Mouse (Mus musculus) midbrain, postnatal 0 days (tissue): ENCODE data around the gene Ikbke. TPM values are rescaled to one million over a fixed set of nuclear protein-coding genes. Genes with fewer than 3 reads are reported as not detected.

Source experiments
- ATAC-seq: fragments of 200-750 bp; cut with Nextera tagmentation; 2 replicates; pipeline ENCODE4 v1.8.0; 2017; ENCODE audit warnings: moderate number of reproducible peaks, mild to moderate bottlenecking, moderate TSS enrichment, moderate library complexity; ENCODE audit not compliant: low FRiP score
- DNase-seq: peaks from one replicate; pipeline ENCODE4 v3.0.0-alpha.2; 2015; ENCODE audit warnings: low spot score
- H3K27ac ChIP-seq: fragments of 300-500 bp; sonication (generic); 2 replicates; pipeline ENCODE4 v1.5.1; 2014; ENCODE audit warnings: low read depth, mild to moderate bottlenecking, low read length, mixed read lengths
- H3K27me3 ChIP-seq: fragments of 300-500 bp; sonication (generic); 2 replicates; pipeline ENCODE4 v1.6.1; 2014; ENCODE audit warnings: low read length, control low read depth, mixed read lengths; ENCODE audit not compliant: insufficient read depth
- H3K36me3 ChIP-seq: fragments of 300-500 bp; sonication (generic); 2 replicates; pipeline ENCODE4 v1.6.1; 2014; ENCODE audit warnings: low read length, control low read depth, mixed read lengths; ENCODE audit not compliant: insufficient read depth
- H3K4me1 ChIP-seq: fragments of 300-500 bp; sonication (generic); 2 replicates; pipeline ENCODE4 v1.6.1; 2014; ENCODE audit warnings: mild to moderate bottlenecking, control low read depth, antibody characterized with exemption, low read length, mixed read lengths; ENCODE audit not compliant: insufficient read depth
- H3K4me2 ChIP-seq: fragments of 300-500 bp; sonication (generic); 2 replicates; pipeline ENCODE4 v1.6.1; 2014; ENCODE audit warnings: low read depth, mild to moderate bottlenecking, low read length, mixed read lengths; ENCODE audit not compliant: poor library complexity, severe bottlenecking
- H3K4me3 ChIP-seq: fragments of 300-500 bp; sonication (generic); 2 replicates; pipeline ENCODE4 v1.5.1; 2014; ENCODE audit warnings: low read depth, mild to moderate bottlenecking, low read length, moderate library complexity
- H3K9ac ChIP-seq: fragments of 300-500 bp; sonication (generic); replicated peaks from 2 replicates; pipeline ENCODE4 v1.6.1; 2014; ENCODE audit warnings: mild to moderate bottlenecking, low read length, moderate library complexity, mixed read lengths; ENCODE audit not compliant: poor library complexity, severe bottlenecking
- H3K9me3 ChIP-seq: fragments of 300-500 bp; sonication (generic); 2 replicates; pipeline ENCODE4 v1.6.1; 2016; ENCODE audit warnings: low read length, control low read depth
- CTCF ChIP-seq: IDR thresholded peaks from 2 replicates; pipeline ENCODE4 v1.5.1; 2016; ENCODE audit warnings: antibody characterized with exemption, mild to moderate bottlenecking
- WGBS: fragments of 180-500 bp; shearing (Covaris S2); extraction: QIAGEN DNeasy Blood & Tissue Kit; methylation state at CpG from one replicate; pipeline ENCODE4 v1.1.7; 2014; 5-methylcytosine and 5-hydroxymethylcytosine counted together
- polyA plus RNA-seq: library from polyadenylated mRNA; unstranded; fragments of >200 nt; fragmentation: Nextera tagmentation; extraction: Ambion mirVana; gene quantifications from 2 replicates; pipeline ENCODE4 v1.2.1, GENCODE M21; 2015
- total RNA-seq: library from RNA; depleted of rRNA; stranded (reverse); fragments of >200 nt; gene quantifications from 2 replicates; pipeline ENCODE4 v1.2.3, GENCODE M21; 2014

The Ikbke gene
- total and polyA plus RNA-seq, 2 experiments from 2014 or later: 0.67 to 5.3 TPM

DNA sequence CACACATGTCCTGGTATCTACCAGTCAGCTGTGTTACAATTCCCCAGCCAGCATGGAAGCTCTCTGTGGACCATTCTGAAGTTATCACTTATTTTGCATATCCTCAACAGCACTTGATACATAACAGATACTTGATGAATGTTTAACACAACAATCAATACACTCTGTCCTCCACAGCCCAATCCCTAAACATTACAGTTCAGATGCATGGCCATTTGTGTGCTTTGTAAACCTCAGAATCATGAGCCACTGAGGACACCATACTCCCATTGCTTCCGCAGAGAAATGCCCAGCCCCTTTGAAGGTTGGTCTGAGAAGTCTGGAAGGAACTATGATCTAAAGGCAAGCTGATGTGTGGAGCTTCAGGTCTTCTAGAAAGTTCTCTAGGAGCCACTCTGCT lies 67.8 kb downstream of the Ikbke start:
- Histone ChIP-seq H3K4me2 (no peak overlapping the region), H3K4me1 (no peaks in the 10 kb centered on the region), H3K27ac (no peak overlapping the region), H3K36me3 (no peaks in the 10 kb centered on the region), H3K4me3 (no peak overlapping the region), H3K27me3 (no peaks in the 10 kb centered on the region), H3K9ac (no peak overlapping the region), H3K9me3 (no peaks in the 10 kb centered on the region)
- DNase-seq (no peak), ATAC-seq (no peak)
- no peak for TF ChIP-seq CTCF
- 89% methylated on average over 1 of the region's 1 CpGs for WGBS

DNA sequence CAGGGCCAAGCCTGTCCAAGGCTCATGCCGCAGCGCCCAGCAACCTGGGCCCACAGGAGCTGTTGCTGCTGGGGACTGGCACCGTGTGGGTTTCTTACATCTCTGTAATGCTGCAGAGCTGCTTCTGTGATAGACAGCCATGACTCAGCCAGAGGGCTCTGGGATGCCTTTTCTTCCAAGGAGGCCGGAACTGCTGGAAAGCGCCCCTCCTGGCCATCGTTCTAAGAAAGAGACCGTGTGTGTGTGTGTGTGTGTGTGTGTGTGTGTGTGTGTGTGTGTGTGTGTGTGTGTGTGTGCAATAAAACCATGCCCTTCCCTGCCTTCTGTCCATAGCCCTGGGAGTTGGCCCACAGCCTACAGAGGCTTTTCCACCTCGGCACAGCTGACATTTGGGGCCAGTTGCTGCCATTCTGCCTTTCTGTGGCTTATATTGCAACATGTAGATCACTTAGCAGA lies 69.4 kb downstream of the Ikbke start:
- H3K9ac ChIP-seq: no peak overlapping the region
- H3K27me3 ChIP-seq: no peaks in the 10 kb centered on the region
- DNase-seq (peak; percentile 76), ATAC-seq (peak; percentile 62)
- WGBS: 66% methylated on average over 6 of the region's 8 CpGs
- no peak overlapping the region for H3K4me2 ChIP-seq
- no peaks in the 10 kb centered on the region for H3K36me3 ChIP-seq
- H3K4me1 ChIP-seq: no peaks in the 10 kb centered on the region
- H3K4me3 ChIP-seq: no peak overlapping the region
- peak; percentile 22; the same call in 1 of the 2 replicates for TF ChIP-seq CTCF
- peak overlapping the region; percentile 51; the same call in 1 of the 2 replicates for H3K27ac ChIP-seq
- H3K9me3 ChIP-seq: no peaks in the 10 kb centered on the region

DNA sequence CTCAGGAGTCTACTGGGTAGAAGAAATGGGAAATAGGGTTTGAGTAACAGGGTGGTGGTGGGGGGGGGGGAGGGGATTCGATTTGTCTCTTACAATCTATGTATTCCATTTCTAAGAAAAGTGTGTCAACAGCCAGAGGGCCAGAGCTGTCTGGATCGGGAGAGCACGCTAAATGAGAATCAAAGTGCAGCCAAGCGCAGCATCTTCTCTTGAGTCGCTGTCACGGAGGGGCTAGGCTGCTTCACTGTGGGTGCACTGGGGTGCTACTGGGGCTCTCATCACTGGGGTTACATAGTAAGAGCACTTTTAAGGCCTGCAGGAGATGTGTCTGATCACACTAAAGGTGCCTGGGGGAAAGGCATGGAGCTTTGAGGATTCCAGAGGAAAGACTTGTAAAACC lies 70.6 kb downstream of the Ikbke start:
- Histone ChIP-seq H3K27me3 (no peaks in the 10 kb centered on the region), H3K9ac (no peak overlapping the region), H3K9me3 (no peaks in the 10 kb centered on the region), H3K4me1 (no peaks in the 10 kb centered on the region), H3K27ac (peak overlapping the region; percentile 18; the same call in 1 of the 2 replicates), H3K36me3 (no peaks in the 10 kb centered on the region), H3K4me2 (no peak overlapping the region), H3K4me3 (no peak overlapping the region)
- DNase-seq: no peak
- 50% methylated on average over 6 of the region's 6 CpGs for WGBS
- TF ChIP-seq CTCF: no peak
- no peak for ATAC-seq

DNA sequence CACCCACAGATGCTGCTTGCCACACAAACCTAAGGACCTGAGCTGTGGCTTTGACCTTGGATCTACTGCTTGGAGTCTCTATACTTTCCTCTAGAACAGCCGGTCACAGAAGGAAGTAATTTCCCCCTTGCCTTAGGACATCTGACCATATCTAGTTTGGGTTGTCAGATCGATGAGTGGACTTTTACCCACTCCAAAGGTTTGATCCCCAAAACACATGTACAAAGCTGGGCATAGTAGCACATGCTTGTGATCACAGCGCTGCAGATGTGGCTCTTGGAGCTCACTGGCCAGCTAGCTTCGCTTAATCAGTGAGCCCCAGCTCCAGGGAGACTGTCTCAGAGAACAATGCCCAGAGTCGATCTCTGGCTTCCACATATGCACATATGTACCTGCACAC lies 71.3 kb downstream of the Ikbke start:
- WGBS: 88% methylated on average over 5 of the region's 5 CpGs

DNA sequence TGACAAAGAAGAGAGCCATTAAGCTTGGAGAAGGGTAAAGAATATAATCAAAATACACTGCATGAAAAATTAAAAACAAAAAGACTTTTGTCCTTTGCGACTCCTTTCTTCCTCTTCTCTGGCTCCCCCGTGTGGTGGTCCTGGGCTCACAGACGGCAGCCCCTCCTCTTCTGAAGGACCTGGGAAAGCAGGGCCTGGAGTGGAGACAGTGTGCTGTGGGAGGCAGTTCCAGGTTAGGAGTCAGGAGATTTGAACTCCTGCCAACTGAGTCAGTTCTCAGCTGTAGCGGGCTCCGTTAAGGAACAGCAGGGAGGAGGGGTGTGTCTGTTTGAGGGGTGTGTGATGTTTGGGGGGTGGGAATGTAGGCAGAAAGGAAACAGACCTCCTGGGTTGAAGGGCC lies 71.9 kb downstream of the Ikbke start:
- ATAC-seq: no peak
- peak; percentile 80 for TF ChIP-seq CTCF

More for the DNA sequence above, 71.3 kb downstream of the Ikbke start:
- no peak for TF ChIP-seq CTCF
- Histone ChIP-seq H3K36me3 (no peaks in the 10 kb centered on the region), H3K4me3 (no peak overlapping the region), H3K4me2 (no peak overlapping the region), H3K9me3 (no peaks in the 10 kb centered on the region), H3K9ac (no peak overlapping the region), H3K4me1 (no peaks in the 10 kb centered on the region), H3K27me3 (no peaks in the 10 kb centered on the region), H3K27ac (no peak overlapping the region)
- ATAC-seq: no peak
- DNase-seq: no peak

DNA sequence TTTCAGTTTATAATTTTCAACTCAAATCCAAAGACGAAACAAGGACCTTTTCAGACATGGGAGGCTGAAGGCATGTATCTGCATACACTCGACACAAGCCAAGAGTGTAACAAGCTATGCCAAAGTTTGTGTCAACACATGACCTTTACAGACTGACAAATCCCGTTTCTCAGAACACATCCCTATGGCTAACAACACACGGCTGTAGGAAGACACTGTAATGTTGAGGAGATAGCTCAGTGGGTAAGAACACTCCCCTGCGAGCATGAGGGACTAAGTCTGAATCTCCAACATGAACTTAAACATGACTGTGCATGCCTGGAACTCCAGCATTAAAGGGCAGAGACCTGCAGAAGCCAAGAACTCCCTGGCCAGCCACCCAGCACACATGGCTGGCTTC lies 73.1 kb downstream of the Ikbke start:
- H3K4me3 ChIP-seq: no peak overlapping the region
- no peak overlapping the region for H3K9ac ChIP-seq
- ATAC-seq (no peak), DNase-seq (no peak)
- no peaks in the 10 kb centered on the region for H3K9me3 ChIP-seq
- H3K27me3 ChIP-seq: no peaks in the 10 kb centered on the region
- TF ChIP-seq CTCF: no peak
- no peak overlapping the region for H3K27ac ChIP-seq
- 85% methylated on average over 5 of the region's 5 CpGs for WGBS
- no peaks in the 10 kb centered on the region for H3K4me1 ChIP-seq
- H3K4me2 ChIP-seq: no peak overlapping the region
- no peaks in the 10 kb centered on the region for H3K36me3 ChIP-seq

More for the DNA sequence above, 71.9 kb downstream of the Ikbke start:
- no peaks in the 10 kb centered on the region for H3K4me1 ChIP-seq
- no peak overlapping the region for H3K9ac ChIP-seq
- H3K4me2 ChIP-seq: no peak overlapping the region
- DNase-seq: peak; percentile 71
- H3K27me3 ChIP-seq: no peaks in the 10 kb centered on the region
- no peaks in the 10 kb centered on the region for H3K9me3 ChIP-seq
- WGBS: 7% methylated on average over 5 of the region's 5 CpGs
- H3K4me3 ChIP-seq: no peak overlapping the region
- H3K27ac ChIP-seq: no peak overlapping the region
- no peaks in the 10 kb centered on the region for H3K36me3 ChIP-seq
